Mouse (Mus musculus) hindbrain, embryonic 11.5 days (tissue): ENCODE data around the gene Mid1. TPM values are rescaled to one million over a fixed set of nuclear protein-coding genes. Genes with fewer than 3 reads are reported as not detected.
"Not testable (repeated sequence)": the region's sequence is repeated elsewhere in the genome, so short reads cannot be mapped to it uniquely, and the experiment has no call there.

Experiments
- ATAC-seq: fragments of 200-750 bp; cut with Nextera tagmentation; 2 replicates; pipeline ENCODE4 v1.8.0; 2017; ENCODE audit warnings: mild to moderate bottlenecking, moderate TSS enrichment, moderate library complexity; ENCODE audit not compliant: low FRiP score
- DNase-seq: peaks from one replicate; pipeline ENCODE4 v3.0.0-alpha.2; 2015; ENCODE audit warnings: low spot score
- H3K27ac ChIP-seq: fragments of 300-500 bp; sonication (generic); 2 replicates; pipeline ENCODE4 v1.5.1; 2014; ENCODE audit warnings: mild to moderate bottlenecking, low read depth, low read length
- H3K27me3 ChIP-seq: fragments of 300-500 bp; sonication (generic); 2 replicates; pipeline ENCODE4 v1.6.1; 2014; ENCODE audit warnings: mild to moderate bottlenecking, low read length, moderate library complexity, mixed read lengths; ENCODE audit not compliant: control insufficient read depth, insufficient read depth
- H3K36me3 ChIP-seq: fragments of 300-500 bp; sonication (generic); 2 replicates; pipeline ENCODE4 v1.6.1; 2014; ENCODE audit warnings: mild to moderate bottlenecking, low read length, moderate library complexity, mixed read lengths; ENCODE audit not compliant: control insufficient read depth, insufficient read depth
- H3K4me1 ChIP-seq: fragments of 300-500 bp; sonication (generic); replicated peaks from 2 replicates; pipeline ENCODE4 v1.6.1; 2014; ENCODE audit warnings: low read length, mixed read lengths; ENCODE audit not compliant: control insufficient read depth, insufficient read depth
- H3K4me2 ChIP-seq: fragments of 300-500 bp; sonication (generic); replicated peaks from 2 replicates; pipeline ENCODE4 v1.6.1; 2014; ENCODE audit warnings: mild to moderate bottlenecking, low read depth, low read length
- H3K4me3 ChIP-seq: fragments of 300-500 bp; sonication (generic); 2 replicates; pipeline ENCODE4 v1.5.1; 2014; ENCODE audit warnings: low read depth, low read length
- H3K9ac ChIP-seq: fragments of 300-500 bp; sonication (generic); 2 replicates; pipeline ENCODE4 v1.6.1; 2014; ENCODE audit warnings: low read depth, low read length
- H3K9me3 ChIP-seq: fragments of 300-500 bp; sonication (generic); 2 replicates; pipeline ENCODE4 v1.6.1; 2016; ENCODE audit warnings: low read length; ENCODE audit not compliant: control insufficient read depth
- WGBS: fragments of 180-500 bp; shearing (Covaris S2); extraction: QIAGEN DNeasy Blood & Tissue Kit; methylation state at CpG from one replicate; pipeline ENCODE4 v1.1.7; 2014; 5-methylcytosine and 5-hydroxymethylcytosine counted together
- polyA plus RNA-seq: library from polyadenylated mRNA; unstranded; fragments of >200 nt; fragmentation: Nextera tagmentation; extraction: Ambion mirVana; gene quantifications from 2 replicates; pipeline ENCODE4 v1.2.1, GENCODE M21; 2014

Mid1 gene
- polyA plus RNA-seq, 1 experiment from 2014 or later: 24.6 TPM

DNA sequence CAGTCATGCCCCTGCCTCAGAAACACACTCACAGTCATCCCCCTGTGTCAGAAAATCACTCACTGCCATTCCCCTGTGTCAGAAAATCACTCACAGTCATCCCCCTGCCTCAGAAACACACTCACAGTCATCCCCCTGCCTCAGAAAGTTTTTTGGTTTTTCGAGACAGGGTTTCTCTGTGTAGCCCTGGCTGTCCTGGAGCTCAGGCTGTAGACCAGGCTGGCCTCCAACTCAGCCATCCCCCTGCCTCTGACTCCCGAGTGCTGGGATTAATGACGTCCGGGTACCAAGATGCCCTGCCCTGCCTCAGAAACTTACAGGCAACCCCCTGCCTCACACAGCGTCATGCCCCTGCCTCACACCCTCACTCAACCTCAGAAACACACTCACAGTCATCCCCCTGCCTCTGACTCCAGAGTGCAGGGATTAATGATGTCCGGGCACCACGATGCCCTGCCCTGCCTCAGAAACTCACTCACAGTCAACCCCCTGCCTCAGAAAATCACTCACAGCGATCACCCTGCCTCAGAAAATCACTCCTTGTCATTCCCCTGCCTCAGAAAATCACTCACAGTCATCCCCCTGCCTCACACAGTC lies 308.1 kb downstream of the Mid1 start:
- not testable (repeated sequence) for H3K4me2 ChIP-seq, H3K27ac ChIP-seq, H3K4me1 ChIP-seq, ATAC-seq, DNase-seq, H3K9ac ChIP-seq, H3K4me3 ChIP-seq, H3K27me3 ChIP-seq
- peaks cover 19% of the 10 kb centered on the region for H3K36me3 ChIP-seq
- 48% methylated on average over 5 of the region's 8 CpGs for WGBS
- H3K9me3 ChIP-seq: peaks cover 24% of the 10 kb centered on the region

DNA sequence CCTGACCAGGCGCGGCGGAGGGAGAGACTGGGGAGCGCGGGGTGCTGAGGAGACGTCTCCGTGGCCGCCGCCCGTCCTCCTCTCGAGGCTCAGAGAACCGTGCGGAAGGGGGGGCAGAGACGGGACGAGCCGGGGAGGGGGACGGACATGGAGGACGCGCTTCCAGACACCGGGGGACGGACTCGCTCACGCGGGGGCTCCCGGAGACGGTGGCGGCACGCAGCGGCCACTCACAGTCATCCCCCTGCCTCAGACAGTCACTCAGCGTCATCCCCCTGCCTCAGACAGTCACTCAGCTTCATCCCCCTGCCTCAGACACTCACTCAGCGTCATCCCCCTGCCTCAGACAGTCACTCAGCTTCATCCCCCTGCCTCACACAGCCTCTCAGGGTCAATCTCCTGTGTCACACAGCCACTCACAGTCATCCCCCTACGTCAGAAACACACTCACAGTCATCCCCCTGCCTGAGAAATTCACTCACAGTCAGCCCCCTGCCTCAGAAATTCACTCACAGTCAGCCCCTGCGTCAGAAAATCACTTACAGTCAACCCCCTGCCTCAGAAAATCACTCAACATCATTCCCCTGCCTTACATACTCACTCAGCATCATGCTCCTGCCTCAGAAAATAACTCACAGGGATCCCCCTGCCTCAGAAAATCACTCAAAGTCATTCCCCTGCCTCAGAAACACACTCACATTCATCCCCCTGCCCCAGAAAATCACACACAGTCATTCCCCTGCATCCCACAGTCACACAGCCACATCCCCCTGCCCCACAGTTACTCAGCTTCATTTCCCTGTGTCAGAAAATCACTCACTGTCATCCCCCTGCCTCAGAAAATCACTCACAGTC lies 309.2 kb downstream of the Mid1 start:
- 31% methylated on average over 2 of the region's 33 CpGs for WGBS
- ATAC-seq, DNase-seq: not testable (repeated sequence)

DNA sequence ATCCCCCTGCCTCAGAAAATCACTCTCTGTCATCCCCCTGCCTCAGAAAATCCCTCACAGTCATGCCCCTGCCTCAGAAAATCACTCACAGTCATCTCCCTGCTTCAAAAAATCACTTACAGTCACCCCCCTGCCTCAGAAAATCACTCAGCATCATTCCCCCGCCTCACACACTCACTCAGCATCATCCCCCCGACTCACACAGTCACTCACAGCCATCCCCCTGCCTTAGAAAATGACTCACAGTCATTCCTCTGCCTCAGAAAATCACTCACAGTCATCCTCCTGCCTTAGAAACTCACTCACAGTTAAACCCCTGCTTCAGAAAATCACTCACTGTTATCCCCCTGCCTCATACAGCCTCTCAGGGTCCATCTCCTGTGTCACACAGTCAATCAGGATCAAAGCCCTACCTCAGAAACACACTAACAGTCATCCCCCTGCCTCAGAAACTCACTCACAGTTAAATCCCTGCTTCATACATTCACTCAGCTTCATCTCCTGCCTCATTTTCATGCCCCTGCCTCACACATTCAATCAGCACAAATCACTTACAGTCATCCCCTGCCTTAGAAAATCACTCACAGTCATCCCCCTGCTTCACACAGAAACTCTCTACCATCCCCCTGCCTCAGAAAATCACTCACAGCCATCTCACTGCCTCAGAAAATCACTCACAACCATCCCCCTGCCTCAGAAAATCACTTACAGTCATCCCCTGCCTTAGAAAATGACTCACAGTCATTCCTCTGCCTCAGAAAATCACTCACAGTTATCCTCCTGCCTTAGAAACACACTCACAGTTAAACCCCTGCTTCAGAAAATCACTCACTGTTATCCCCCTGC lies 310.1 kb downstream of the Mid1 start:
- H3K4me3 ChIP-seq, H3K4me2 ChIP-seq, H3K36me3 ChIP-seq, H3K9ac ChIP-seq, H3K27me3 ChIP-seq, ATAC-seq, H3K27ac ChIP-seq, H3K4me1 ChIP-seq: not testable (repeated sequence)
- peak; percentile 34 for DNase-seq
- WGBS: 33% methylated on average over 2 of the region's 2 CpGs
- H3K9me3 ChIP-seq: peaks cover 17% of the 10 kb centered on the region

More for the DNA sequence above, 309.2 kb downstream of the Mid1 start:
- not testable (repeated sequence) for H3K4me2 ChIP-seq, H3K27ac ChIP-seq, H3K4me1 ChIP-seq, H3K9ac ChIP-seq, H3K27me3 ChIP-seq, H3K4me3 ChIP-seq
- Histone ChIP-seq H3K9me3 (peaks cover 21% of the 10 kb centered on the region), H3K36me3 (peaks cover 12% of the 10 kb centered on the region)

DNA sequence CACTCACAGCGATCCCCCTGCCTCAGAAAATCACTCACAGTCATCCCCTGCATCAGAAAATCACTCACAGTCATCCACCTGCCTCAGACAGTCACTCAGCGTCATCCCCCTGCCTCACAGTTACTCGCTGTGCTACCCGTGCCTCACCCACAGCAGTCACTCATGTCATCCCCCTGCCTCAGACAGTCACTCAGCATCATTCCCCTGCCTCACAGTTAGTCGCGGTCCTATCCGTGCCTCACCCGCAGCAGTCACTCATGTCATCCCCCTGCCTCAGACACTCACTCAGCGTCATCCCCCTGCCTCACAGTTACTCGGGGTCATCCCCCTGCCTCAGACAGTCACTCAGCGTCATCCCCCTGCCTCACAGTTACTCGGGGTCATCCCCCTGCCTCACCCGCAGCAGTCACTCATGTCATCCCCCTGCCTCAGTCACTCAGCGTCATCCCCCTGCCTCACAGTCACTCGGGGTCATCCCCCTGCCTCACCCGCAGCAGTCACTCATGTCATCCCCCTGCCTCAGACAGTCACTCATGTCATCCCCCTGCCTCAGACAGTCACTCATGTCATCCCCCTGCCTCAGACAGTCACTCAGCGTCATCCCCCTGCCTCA lies 311.0 kb downstream of the Mid1 start:
- ATAC-seq, H3K9ac ChIP-seq, H3K4me3 ChIP-seq, H3K27me3 ChIP-seq, H3K36me3 ChIP-seq, H3K4me2 ChIP-seq, H3K4me1 ChIP-seq, H3K27ac ChIP-seq: not testable (repeated sequence)
- peak; percentile 0 for DNase-seq
- 60% methylated on average over 1 of the region's 17 CpGs for WGBS
- peaks cover 15% of the 10 kb centered on the region for H3K9me3 ChIP-seq

DNA sequence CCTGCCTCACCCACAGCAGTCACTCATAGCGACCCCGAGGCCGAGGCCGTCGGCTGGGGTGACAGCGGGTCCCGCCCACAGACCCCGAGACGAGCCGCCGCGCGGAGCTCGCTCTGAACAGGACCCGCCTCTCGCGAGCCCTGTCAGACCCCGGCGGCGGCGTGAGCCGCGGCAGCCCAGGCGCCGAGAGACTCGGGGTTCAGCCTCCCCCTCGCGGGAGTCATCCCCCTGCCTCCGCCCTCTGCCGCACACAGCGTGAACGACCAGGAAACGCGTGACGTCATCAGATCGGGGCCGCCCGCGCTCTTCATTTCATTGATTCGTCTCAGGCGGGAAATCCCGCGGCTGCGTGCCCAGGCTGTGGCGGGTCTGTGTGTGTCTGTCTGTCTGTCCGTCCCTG lies 311.9 kb downstream of the Mid1 start:
- H3K9me3 ChIP-seq: peaks cover 16% of the 10 kb centered on the region
- DNase-seq, H3K4me2 ChIP-seq, H3K27ac ChIP-seq, H3K27me3 ChIP-seq, H3K4me1 ChIP-seq, H3K9ac ChIP-seq, ATAC-seq, H3K4me3 ChIP-seq, H3K36me3 ChIP-seq: not testable (repeated sequence)
- WGBS: no CpG with 5 or more reads among the region's 46 CpGs

DNA sequence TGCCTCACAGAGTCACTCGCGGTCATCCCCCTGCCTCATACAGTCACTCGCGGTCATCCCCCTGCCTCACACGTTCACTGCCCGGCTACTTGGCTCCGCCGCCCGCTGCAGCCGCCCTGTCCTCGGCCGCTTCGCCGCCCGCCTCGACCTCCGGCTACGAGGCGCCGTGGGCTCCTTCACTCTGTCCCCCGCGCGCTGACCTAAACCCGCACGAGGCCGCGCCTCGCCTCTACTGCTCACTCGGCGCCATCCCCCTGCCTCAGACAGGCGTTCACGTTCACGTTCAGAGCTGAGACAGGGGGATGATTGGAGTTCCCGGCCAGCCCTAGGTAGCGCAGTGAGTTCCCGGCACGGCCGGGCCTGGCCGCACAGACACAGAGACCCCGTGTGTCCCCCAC lies 312.5 kb downstream of the Mid1 start:
- DNase-seq, H3K36me3 ChIP-seq, H3K27me3 ChIP-seq, H3K4me1 ChIP-seq: not testable (repeated sequence)
- 40% methylated on average over 36 of the region's 40 CpGs for WGBS
- peaks cover 16% of the 10 kb centered on the region for H3K9me3 ChIP-seq
- H3K4me2 ChIP-seq: peak overlapping the region; percentile 63
- peak overlapping the region; percentile 31; the same call in 1 of the 2 replicates for H3K9ac ChIP-seq
- ATAC-seq: peak; percentile 6; the same call in 1 of the 2 replicates
- H3K27ac ChIP-seq: peak overlapping the region; percentile 94
- H3K4me3 ChIP-seq: peak overlapping the region; percentile 35

DNA sequence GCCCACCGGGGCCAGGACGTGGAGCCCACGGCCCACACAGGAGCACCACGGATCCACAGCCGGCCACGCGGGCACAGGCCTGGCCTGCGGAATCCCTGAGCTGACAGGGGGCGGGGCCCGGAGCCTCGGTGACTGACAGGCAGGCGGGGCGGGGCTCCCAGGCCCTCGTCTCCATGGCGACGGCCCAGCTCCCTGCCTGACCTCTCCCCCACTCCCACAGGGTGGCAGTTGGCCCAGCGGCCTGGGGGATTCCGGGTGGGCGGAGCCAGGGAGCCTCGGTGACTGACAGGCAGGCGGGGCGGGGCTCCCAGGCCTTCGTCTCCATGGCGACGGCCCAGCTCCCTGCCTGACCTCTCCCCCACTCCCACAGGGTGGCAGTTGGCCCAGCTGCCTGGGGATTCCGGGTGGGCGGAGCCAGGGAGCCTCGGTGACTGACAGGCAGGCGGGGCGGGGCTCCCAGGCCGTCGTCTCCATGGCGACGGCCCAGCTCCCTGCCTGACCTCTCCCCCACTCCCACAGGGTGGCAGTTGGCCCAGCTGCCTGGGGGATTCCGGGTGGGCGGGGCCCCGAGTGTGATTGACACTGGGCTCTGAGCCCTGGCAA lies 313.0 kb downstream of the Mid1 start:
- peak overlapping the region; percentile 63 for H3K4me2 ChIP-seq
- H3K27ac ChIP-seq: peak overlapping the region; percentile 94
- H3K4me1 ChIP-seq, H3K27me3 ChIP-seq, H3K36me3 ChIP-seq: not testable (repeated sequence)
- 22% methylated on average over 14 of the region's 37 CpGs for WGBS
- H3K4me3 ChIP-seq: peak overlapping the region; percentile 35
- peak overlapping the region; percentile 31; the same call in 1 of the 2 replicates for H3K9ac ChIP-seq
- ATAC-seq (peak; percentile 92), DNase-seq (peak; percentile 71)
- H3K9me3 ChIP-seq: peaks cover 12% of the 10 kb centered on the region
